Mouse (Mus musculus) adrenal gland (tissue): ENCODE measurements around the gene Ing4.
"Not testable (repeated sequence)": the region's sequence is repeated elsewhere in the genome, so short reads cannot be mapped to it uniquely, and the experiment has no call there.

ENCODE experiments used
- intact Hi-C: fragments of 180-260 bp; cut with DNase I; formaldehyde crosslinking; loops from one replicate; pipeline ENCODE4 v1.15.1; 2025

The Ing4 gene

DNA sequence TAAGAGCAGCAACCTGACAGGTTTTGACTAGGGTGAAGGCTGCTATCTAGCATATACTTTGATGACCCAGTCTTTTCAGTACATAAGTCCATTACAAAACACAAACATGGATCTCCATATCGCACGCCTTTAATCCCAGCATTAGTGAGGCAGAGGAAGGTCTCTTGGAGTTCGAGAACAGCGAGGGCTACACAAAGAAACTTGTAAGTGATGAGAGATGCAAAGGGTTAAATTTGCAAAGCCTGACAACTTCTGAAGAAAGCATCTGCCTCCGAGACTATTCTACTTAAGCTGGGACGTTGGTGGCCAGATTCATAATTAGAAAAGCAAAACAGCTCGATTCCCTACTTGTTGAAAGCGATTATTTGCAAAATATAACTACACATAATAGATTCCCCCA is 429 bp upstream of the Ing4 start:
- intact Hi-C loops, result loop anchor here (2.0 kb wide), 1 partner anchor 30 kb away; the partner anchor contains the start of gene Zfp384

DNA sequence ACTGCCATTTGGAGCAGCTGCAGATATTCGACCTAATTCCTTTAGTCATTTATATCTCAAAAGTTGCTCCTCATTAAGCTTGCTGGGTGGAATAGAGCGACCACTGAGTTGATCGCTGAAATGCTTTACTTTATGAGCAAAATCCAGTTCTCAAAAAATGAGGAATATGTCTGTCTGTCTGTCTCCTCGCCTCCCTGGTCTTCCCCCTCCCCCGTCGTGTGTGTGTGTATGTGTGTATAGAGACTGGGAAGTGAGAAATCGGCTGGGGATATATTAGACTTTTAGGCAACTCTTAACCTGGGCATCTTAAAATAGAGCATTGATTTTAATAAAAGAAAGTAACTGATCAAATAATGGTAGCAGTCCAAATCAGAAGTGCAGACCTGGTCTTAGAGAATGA is 661 bp downstream of the Ing4 start:
- intact Hi-C loops, result no loop called here

DNA sequence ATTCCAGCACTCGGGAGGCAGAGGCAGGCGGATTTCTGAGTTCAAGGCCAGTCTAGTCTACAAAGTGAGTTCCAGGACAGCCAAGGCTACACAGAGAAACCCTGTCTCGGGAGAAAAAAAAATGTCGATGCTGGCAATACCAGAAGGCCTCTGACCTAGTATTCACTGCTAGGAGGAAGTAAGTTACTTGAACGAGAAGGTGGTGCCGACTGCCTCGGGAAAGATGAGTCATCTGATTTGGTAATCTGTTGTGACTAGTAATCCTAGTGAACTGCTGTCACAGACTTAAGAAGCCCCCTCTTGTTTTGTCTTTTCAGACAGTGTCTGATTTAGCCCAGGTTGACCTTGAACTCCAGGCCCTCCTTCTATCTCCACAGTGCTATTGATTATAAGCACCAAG is 1.5 kb downstream of the Ing4 start:
- intact Hi-C loops, result no loop called here

DNA sequence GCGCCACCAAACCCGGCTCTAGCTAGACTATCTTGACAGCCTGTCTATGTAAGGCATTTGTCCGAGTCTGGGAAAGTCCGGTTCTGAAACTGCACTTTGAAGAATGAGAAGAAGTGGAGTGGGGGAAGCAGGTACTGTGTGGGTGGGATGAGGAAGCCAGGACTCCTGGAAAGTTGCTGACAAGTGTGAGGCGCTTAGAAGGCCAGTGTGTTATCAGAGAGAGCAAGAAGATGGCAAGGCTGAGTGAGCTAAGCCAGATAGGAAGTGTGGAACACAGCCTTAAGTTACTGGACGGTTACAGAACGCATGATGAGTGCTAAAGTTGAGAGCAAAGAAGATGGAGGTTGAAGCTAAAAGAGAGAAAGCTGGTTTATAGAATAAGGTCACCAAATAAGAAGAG is 2.5 kb downstream of the Ing4 start:
- intact Hi-C loops, result no loop called here

DNA sequence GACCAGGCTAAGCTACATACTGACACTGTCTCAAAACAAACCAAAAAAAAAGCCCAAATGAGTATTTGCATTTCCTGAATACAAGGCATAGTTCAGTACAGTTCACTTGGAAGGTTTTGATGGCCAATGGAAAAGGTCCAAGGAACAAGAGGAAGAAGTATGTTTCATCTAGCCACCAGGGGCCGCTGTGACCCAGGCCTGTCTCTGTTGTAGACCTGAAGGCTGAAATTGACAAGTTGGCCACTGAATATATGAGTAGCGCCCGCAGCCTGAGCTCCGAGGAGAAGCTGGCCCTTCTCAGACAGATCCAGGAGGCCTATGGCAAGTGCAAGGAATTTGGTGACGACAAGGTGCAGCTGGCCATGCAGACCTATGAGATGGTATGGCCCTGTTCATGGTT is 7.1 kb downstream of the Ing4 start:
- intact Hi-C loops, result loop anchor here (2.0 kb wide), 1 partner anchor 36 kb away; no protein-coding TSS in a partner anchor

DNA sequence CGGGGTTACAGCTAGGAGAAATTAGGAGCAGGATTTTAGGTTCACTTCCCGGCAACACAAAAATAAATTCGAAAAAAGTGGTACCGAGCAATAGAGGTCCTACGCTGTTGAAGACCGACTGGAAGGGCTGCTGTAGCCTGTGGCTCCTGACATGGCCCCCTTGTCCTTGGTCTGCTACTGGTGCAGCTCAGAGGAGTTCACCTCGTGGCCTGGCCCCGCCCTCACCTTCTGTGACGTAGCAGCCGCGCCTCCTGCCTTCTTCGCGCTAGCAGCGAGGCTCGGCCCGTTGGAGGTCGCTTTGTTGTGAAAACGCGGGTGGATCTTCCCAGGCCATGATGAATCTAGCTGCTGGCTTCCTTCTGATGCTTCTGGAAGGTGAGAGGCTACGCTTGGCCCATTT is 10.1 kb downstream of the Ing4 start, which contains the start of gene Acrbp:
Acrbp (plus strand) TSS at position 12 of the 400 bp plus-strand sequence.
- intact Hi-C loops, result no loop called here

DNA sequence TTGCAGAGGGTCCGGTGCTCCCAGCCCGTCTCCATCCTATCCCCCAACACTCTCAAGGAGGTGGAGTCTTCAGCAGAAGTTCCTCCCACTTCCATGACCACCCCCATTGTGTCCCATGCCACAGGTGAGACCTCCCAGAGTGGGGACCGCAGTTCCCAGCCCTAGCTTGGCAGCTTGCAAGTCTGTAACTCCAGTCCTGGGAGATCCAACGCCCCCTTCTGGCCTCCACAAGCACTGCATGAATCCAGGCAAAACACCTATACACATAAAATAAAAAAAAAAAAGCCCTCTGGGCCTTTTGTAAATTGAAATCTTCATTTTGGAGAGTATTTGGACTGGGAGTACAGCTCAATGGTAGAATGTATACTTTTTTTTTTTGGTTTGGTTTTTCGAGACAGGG is 11.7 kb downstream of the Ing4 start:
- intact Hi-C loops, result no loop called here

DNA sequence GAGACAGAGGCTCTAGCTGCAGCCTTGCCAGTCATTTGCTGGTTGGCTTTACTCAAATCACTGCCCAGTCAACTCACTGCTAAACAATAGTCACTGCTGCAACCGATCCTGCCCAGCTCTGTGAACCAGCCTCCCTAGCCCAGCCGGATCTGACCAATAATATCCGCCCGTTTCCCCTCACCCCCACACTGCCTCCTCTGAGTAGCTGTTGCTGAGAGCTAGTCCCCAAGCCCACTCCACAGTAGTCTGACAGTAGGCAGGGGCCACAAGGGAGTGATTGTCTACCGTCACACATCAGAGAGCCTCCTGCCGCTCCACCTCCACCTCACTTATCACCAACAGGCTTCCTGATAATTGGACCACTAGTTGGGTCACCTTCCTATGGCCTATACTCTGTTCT is 21.9 kb downstream of the Ing4 start:
- intact Hi-C loops, result no loop called here

DNA sequence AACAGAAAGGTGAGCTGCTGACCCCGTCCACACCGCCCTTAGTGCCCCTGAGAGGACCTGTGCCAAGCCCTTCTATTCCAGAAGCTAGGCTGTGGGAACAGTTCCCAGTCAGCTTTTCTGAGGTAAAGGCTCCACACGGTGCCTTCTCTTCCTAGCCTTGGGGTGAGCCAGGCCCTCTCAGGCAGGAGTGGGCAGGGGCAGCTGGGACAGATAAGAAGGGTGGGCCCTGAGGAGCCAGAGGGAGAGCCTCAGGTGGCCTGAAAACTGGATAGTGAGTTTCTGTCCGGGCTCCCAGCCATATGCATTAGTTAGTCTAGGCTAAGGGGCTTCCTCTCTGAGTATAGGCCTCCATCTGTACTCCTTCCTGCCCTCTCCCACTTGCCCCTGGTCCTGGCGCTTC is 23.0 kb downstream of the Ing4 start:
- intact Hi-C loops, result no loop called here

DNA sequence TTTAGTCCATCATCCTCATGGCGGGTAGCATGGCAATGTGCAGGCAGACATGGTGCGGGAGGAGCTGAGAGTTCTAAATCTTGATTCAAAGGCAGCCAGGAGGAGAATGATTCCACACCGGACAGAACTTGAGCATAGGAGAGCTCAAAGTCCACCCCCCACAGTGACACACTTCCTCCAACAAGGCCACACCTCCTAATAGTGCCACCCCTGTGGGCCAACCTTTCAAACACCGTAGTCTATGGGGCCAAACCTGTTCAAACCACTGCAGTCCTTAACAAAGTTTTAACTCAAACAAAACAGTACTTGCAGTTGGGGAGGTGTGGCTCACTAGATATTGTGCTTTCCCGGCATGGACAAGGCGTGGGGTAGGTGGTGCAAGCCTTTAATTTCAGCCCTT is 24.3 kb downstream of the Ing4 start:
- intact Hi-C loops, result no loop called here

DNA sequence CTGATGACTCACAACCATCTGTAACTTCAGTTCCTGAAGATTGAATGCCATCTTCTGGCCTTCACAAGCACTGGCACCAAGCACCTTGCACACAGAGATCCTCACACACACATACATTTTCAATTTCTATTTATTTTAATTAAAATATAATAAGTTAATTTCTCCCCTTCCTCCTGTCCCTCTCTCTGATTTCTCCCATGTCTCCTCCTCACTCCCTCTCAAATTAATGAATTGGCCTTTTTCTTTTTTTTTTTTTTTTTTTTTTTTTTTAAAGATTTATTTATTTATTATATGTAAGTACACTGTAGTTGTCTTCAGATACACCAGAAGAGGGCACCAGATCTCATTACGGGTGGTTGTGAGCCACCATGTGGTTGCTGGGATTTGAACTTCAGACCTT is 25.7 kb downstream of the Ing4 start:
- intact Hi-C loops, result not testable (repeated sequence)

DNA sequence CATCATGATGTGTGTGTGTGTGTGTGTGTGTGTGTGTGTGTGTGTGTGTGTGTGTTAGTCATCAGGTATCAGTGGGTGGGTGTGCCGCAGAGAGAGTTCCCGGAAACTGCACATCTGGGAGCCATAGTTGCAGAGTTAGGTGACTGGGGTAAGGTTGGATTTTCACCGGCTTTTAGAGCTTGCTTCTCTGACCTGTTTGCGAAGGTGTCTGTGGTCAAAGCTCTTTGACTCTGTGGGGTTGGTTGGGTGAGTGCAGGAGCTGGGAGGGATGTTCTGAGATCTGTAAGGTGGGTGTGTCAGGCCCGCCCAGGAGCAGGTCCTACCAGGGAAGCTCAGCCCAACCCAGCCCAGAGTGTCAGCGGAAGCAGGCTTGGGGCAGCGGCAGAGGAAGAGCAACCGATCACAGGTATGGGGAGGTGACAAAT is 28.0 kb downstream of the Ing4 start, which contains the start of gene Lpar5:
Lpar5 (plus strand) TSS at position 350 of the 425 bp plus-strand sequence.
- intact Hi-C loops, result no loop called here

DNA sequence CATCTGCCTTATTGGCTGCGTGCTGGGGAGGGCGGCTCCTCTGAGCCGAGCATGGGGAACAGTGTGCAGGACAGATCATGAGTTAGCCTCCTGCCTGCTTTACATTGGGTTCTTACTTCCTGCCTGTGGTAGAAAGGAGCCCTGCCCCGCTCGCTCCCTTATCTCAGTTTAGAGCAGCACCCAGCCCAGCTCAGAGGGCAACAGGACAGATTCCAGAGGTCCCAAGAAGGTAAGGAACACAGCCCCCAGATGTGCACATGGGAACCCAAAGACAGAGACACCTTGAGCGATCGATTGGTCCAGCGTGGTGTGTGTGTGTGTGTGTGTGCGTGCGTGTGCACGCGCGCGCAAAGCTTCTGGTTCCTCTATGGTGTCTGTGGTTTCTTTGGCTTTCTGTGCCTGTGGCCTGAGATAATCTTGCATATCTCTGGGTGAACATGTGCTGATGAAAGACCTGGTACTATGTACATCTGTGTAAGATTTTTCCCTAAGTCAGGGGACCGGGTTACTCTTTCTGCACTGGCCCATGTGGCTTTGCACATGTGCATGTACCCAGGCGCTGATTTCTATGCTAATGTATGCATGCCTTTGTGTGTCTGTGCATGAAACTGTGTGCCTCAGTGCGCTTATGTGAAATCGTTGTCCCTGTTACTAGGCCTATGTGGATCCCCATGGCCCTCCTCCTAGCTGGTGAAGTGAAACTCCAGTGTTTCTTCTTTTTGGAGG is 31.8 kb downstream of the Ing4 start:
- intact Hi-C loops, result no loop called here

DNA sequence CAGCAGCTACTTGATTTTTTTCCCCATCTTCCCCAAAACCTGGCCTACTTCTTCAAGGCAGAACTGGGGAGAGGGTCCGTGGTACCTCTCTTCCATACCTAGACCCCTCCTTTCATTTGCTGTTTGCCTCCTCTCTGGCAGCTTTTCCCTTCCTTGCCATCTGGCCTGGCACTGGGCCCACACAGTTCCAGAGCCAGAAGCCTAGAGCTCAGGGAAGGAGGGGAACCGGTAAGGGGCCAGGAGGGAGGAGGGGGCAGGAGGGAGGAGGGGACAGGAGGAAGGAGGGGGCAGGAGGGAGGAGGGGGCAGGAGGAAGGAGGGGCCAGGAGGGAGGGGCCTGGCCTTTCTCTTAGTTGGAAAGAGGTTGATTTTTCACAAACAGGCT is 32.3 kb downstream of the Ing4 start:
- intact Hi-C loops, result no loop called here

DNA sequence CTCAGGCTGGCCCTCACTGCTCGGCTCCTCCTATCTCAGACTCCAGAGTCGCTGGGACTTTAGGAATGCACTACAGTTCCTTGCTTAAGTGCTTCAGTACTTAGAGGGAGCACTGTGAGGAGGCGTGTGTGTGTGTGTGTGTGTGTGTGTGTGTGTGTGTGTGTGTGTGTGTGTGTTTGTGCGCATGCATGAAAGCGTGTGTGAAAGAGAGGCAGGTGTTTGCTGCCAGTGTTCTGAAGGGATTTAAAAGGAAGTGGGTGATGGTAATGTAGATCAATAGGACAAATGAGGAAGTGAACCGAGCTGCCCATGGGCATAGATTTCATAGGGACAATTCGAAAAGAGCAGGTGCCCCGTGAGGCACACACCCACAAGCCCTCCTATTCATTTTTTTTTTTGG is 34.3 kb downstream of the Ing4 start:
- intact Hi-C loops, result no loop called here

DNA sequence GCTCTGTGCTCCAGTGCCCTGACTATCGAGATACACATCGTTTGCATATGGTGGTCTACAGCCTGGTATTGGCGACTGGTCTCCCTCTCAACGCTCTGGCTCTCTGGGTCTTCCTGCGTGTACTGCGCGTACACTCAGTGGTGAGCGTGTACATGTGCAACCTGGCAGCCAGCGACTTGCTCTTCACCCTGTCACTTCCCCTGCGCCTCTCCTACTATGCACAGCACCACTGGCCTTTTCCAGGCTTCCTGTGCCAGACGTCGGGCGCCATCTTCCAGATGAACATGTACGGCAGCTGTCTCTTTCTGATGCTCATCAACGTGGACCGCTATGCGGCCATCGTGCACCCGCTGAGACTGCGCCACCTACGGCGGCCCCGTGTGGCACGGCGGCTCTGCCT is 41.8 kb downstream of the Ing4 start:
- intact Hi-C loops, result loop anchor here (5.0 kb wide), 2 partner anchors 179 to 224 kb away; partner anchors contain the start of gene P3h3

DNA sequence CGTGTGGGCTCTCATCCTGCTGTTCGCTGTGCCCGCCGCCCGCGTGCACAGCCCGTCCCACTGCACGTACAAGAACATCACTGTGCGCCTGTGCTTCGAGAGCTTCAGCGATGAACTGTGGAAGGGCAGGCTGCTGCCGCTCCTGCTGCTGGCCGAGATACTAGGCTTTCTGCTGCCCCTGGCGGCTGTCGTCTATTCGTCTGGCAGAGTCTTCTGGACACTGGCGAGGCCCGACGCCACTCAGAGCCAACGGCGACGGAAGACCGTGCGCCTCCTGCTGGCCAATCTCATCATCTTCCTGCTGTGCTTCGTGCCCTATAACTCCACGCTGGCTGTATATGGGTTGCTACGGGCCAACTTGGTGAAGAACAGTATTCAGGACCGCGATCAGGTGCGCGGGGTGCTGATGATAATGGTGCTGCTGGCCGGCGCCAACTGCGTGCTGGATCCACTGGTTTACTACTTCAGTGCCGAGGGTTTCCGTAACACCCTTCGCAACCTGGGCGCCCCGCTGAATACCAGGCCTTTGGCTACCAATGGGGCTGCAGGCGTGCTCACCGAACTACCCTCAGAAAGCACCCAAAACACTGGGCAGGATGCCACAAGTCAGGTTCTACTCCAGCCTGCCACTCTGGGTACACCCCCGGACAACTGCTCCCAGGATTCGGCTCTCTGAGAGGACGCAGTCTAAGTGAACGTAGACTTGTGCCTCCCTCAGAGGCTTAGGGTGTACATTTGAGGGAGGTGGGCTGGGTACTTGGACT is 42.4 kb downstream of the Ing4 start:
- intact Hi-C loops, result loop anchor here (2.0 to 5.0 kb wide), 3 partner anchors 35 to 225 kb away; partner anchors contain the start of gene P3h3

DNA sequence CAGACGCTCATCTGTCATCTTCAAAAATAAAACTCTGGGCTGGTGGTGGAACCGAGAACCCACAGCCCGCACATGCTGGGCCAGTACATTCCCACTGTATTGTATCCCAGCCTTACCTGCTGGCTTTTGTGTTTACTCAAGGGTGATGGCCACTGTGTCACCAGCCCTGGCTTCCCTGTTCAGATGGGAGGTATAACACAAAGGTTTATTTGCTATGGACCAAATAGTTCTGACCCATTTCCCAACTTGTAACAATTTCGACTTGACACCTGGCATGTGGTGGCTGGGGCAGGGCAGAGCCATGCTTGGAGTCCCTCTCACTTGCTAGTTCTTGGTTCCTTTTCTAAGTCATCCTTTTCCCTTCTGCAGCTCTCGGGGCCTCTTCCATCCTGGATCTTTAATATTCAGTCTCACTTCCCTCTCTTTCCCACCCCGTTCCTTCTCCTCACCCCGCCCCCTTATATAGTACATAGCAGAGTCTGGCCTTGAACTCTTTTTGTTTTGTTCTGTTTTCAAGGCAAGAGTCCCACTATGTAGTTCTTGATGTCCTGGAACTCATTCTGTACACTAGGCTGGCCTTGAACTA is 43.3 kb downstream of the Ing4 start:
- intact Hi-C loops, result loop anchor here (2.0 to 5.0 kb wide), 3 partner anchors 36 to 226 kb away; partner anchors contain the start of gene P3h3

DNA sequence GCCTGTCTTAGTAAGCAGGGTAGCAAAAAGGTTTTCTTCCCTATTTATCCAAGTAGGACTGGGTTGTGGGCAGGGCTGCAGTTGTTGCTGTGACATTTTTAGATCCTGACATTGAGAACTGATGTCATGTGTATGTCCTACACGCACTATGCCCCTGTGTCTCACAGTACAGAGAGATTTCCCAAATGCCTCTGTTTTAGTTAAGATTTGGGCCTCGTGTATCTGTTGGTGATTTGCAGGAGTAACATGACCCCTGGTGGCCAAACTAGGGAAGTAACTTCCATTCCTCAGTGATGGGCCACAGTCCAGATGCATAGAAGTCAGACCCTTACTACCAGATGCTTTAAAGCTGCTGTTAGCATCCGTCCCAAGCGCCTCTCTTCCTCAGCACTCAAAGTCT is 44.9 kb downstream of the Ing4 start:
- intact Hi-C loops, result loop anchor here (5.0 kb wide), 2 partner anchors 182 to 227 kb away; partner anchors contain the start of gene P3h3

DNA sequence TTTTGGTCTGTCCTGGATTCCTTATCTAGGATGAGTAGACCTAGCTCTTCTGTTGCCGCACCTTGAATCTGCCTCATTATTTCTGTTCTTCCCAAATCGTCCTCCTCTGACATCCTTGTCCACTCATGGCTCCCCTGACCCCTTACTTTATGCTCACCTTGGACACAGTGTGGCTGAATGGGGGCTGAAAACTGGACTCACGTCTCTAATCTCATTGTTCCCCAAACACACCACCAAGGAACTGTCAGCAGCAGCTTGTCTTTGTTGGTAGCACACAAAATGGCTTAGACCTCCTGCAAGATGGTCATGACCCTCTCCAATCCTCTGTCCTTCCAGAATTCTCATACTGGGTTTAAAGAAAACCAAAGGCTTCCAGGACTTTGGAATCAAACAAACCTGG is 48.4 kb downstream of the Ing4 start:
- intact Hi-C loops, result no loop called here

DNA sequence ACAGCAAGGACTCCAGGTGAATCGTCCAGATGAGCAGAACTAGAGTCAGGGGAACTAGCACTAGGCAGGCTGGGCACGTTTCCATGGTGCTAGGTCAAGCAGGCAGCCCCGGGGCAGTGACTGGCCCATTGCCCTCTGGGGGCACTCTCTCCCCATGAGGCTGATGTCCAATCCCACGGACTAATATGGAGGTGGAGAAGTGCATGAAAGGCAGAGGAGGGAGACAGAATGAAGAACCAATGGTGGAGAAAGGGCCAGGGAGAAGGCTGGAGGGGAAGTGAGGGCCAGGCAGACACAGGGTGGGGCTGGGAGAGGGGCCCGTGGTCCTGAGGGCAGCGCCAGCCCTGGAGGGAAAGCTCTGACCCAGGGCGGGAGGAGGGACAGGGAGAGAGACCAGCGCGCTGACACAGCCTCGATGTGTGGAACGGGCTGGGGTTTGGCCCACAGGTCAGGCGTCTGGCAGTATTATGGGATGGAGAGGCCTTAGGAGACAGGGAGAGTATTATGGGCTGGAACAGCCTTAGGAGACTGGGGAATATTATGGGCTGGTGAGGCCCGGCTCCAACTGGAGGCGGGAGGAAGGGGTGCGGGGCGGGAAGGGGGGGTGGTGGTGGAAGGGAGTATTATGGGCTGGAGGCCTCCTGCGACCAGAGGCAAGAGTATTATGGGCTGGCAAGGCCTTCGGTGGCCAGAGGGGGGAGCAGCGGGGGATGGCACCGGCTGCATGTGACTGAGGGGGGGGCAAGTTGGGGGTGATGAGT is 49.2 kb downstream of the Ing4 start:
- intact Hi-C loops, result no loop called here
